Mouse (Mus musculus) right cerebral cortex, postnatal 36 days (tissue): Measurements from ENCODE around the gene Ypel1.

Source experiments
- DNase-seq, 2 experiments: peaks; one replicate each; pipeline ENCODE4 v3.0.0; 2022; ENCODE audit warnings: low spot score in 2 of 2, mixed read lengths in 1 of 2

Gene Ypel1

DNA sequence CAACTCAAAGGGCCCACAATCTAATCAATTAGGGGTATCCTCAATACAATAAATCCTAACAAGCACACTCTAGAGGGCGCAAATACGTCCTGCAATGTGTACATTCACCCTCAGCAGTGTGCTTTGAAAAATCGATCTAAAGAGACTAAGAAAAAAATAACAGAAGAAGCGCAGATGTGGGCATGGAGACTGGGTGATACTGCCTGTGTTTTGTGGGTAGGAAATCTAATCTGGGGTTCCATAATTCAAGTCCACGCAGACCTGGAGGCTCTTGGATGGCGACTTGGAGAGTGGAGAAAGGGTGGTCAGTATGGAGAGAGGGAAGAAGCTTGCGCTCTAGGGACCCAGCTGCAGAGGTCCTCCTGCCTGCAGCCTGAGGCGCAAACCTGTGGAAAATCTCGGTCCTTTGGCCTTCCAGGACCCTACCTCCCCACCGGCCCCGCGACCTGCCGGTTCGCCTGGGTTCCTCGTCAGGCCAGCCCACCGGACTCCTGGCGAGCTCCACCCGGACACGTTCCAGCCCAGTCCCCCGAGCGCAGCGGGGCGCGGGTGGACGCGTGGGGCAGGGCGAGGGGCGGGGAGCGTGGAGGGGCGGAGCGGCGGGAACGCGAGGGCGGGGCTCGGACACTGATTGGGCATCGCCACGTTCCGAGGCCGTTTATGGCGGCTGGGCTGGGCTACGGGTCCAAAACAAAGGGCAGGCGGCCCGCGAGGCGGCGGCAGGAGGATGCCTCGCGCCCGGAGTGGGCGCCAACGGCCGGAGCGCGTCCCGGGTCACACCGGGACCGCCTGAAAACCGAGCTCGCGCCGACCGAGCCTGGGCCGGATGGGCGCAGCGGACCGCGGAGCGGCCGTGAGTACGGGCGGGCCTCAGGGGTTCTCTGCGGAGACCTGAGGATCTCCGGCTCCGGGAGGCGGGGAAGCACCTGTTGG is at the start of gene Ypel1:
TSS of gene Ypel1 (plus strand) at position 186 of the 933 bp plus-strand sequence.
- peak; percentile 84 for DNase-seq

DNA sequence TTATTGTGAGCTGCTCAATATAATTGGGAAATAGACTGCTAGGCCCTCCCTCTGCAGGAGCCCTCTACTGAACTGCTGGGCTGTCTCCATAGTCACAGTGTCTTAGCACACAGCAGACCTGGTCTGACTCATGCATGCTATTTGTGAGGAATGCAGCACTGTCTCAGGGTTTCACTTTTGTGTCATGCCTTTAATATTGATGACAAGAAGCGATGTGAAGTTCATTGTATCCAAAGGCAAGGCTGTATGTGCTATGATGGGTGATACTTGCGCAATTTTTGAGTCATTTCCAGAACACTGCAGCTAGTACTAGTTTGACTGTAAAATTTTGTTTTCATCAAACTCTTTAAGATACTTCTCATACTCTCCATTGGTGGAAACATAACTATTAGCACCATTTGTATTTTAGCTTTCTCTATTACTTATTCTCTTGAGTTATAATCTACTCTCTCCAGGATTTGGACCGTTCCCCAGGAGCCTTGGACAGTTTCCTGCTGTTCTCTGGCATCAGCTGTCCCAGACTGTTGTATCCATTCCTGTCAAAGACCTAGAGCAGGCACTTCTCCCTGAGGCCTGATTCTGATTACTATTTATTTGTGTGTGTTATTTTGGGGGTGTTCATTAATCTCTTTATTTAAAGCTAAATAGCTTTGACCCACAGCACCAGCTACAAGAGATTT is 44.9 kb upstream of the Ypel1 start:
- DNase-seq = no peak

DNA sequence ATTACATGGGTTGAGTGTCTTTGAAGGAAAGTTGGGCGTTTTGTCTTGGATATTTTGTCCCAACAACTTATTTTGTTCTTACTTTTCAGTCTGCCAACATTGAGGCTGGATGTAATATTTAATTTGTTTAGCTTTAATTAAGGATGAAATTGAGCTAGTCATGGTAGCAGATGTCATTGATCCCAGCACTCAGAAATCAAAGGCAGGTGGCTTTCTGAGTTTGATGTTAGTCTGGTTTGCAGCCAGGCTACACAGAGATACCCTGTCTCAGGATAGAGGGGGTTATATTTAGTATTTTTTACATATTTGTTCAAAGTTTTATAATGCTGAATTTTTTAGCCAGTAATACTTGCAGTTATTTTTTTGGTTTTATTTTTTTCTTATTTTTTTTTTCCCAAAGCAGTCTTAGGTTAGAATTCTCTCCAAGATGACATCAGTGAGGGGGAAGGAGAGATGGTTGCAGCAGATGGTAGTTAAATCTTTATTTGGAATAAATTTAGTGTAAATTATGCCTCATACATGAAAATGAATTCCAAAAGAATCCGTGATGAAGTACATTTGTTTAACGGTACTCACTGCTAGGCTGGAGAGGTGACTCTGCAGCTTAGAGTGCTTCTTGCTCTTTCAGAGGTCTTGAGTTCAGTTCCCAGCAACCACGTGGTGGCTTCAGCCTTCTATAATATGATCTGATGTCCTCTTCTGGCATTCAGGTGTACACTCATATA is 39.4 kb upstream of the Ypel1 start:
- no peak for DNase-seq

DNA sequence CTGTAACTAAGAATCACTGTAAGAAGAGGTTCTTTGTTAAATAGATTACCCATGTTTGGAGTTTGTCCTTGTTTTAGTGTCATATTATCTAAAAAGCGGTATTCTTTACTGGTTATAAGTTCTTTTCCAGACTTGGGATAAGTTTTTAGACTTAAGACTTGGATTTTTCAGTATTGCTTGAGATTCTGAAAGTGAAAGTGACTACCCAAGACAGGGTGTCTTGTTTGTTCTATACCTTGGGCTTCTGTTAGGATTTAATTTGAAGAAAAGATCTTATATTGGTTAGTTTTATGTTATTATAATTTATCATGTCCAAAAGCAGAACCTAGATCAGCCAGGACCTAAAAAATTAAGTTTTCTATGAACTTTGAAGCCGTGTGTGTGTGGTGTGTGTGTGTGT is 35.7 kb upstream of the Ypel1 start:
- no peak for DNase-seq

DNA sequence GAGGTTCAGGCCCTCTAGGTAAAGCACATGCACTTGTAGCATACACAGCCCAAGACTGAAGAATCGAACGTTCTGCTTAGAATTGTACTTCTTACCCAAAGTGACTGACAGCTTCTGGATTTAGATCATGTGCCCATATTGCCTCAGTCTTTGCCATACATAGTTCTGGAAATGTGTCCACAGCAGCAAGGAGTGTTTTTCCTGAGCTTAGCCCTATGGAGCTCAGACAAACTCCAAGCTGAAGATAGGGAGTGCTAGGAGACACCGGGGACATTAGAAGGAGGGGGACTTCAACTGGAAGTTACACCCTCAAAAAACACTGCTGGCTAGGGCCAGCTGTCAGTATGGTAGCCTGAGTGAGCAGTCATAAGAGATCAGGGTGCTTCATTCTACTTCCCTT is 28.8 kb upstream of the Ypel1 start:
- no peak for DNase-seq

DNA sequence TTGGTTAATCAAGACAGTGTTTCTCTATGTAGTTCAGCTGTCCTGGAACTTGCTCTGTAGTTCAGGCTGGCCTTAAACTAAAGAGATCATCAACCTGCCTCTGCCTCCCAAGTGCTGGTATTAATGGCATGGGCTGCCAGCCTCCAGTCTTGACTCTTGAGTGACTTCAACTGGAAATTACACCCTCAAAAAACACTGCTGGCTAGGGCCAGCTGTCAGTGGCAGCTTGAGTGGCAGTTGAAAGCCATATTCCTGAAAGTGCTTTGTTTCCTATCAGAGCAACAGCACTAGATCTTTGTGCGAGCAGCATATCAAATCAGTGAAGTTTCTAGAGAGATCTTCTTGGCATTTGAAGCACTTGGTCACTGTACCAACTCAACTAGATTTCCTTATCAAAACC is 28.1 kb upstream of the Ypel1 start:
- DNase-seq = no peak

DNA sequence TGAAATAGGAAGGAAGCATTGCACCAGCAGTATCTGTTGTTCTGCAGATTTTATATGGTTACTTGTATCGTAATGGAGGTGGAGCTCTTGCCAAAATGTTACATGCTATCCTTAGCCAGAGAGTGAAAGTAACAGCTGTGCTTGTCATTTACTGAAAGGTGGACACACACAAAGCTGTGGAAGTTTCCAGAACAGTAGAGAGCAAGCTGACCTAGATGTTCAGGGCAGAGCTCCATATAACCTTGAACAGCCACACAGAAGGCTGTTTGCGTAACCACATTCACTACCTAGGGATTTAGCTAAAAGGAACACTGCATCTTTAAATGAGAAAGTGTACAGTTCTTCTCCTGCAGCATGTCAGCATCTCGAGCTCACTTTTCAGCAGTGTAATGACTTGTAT is 25.2 kb upstream of the Ypel1 start:
- DNase-seq = no peak

DNA sequence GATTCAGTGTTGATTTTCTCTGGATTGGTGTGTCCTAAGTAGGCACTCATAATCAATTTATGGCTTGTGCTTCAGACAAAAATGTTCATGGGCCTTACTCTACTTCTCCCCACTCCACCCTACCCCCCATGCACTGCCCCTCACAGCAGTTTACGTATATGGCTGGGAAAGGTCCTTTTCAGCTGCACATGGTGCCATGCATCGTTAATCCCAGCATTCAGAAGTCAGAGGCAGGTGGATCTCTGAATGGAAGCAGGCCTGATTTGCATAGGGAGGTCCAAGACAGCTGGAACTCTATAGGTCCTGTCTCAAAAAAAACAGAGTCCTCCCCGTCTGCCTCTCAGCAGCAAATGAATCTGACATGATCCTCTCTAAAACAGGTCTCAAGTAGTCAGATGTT is 24.2 kb upstream of the Ypel1 start:
- DNase-seq = no peak

DNA sequence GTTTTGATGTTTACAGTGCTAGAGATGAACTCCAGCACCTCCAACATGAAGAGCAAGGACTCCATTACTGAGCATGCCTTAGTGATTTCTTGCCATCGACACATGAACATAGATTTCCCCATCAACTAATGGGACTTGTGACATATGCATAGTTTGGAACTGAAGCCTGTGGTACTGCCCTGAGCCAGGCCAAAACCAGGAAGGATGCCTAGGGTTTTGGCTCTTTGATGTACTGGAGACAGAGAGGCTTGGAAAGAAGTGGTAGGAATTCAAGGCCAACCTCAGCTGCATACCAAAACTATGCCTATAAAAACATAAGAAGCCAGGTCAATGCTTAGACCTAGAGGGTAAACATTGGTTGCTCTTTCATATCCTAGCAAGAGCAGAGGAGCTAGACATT is 19.6 kb upstream of the Ypel1 start:
- no peak for DNase-seq

DNA sequence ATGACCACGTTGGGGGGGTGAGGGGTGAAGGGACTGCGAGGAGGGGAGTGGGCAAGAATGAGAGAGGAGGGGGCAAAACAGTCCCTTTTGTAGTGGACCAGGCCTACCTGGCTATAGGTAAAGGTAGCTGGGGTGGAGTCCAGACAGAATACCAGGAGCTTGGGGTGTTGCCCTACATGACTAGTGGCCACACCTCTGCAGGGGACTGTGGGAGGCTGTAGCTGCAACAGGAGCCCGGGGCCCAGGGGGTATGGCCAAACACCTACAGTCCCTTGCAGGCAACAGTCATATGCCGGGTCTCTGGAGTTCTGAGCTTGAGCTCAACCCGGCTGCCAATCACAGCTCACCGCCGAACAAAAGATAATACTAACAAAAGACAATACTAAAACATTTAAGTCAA is 17.4 kb upstream of the Ypel1 start:
- no peak for DNase-seq

DNA sequence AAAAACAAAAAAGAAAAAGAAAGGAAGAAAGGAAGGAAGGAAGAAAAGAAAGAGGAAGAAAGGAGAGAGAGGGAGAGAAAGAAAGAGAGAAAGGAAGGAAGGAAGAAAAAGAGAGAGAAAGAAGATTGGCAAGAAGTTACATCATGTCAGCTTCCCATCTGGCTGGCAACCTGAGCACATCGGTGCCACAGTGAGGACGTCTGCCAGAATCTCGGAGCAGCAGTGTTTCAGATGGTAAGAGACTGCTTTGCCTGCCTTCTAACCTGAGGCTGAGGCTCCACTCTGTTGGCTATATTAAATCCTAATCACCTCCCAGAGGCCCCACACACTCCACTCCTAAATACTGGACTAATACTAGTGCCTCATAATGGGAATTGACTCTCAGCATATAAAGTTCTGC is 15.6 kb upstream of the Ypel1 start:
- DNase-seq = no peak

DNA sequence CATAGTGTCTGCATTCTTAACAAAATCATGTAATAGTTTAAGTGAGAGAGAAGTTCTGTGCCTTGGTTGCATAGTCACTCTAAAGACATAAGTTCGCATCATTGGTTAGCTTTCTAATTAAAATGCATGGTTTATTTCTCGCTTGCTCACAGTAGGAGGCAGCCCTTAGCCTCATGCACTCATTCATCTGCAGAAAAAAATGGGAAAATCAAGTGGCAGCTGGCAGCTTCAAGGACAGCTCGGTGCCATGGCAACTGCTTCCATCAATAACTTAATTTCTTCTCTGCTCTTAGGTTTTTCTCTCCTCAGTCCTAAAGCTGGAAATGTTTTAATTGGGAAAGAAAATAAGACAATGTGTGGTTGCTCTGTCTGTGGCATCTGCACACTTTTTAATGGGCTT is 13.9 kb upstream of the Ypel1 start:
- peak; percentile 55 to 69 for DNase-seq

DNA sequence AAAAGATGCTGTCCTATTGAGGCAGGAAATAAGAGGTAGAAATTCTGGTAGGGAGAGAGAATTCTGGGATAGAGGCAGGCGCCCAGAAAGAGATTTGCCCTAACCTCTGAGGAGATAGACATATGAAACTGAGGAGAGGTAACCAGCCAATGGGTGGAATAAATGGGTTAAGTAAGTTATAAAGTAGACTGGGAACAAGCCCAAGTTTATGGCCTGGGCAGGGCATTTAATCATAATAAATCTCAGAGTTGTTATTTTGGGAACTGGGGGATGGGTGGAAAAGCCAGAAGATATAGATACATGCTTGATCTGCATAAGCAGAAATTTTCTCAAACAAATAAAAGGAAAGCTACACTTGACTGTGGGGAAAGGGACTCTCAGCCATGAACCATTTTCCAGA is 7.2 kb upstream of the Ypel1 start:
- DNase-seq = no peak

DNA sequence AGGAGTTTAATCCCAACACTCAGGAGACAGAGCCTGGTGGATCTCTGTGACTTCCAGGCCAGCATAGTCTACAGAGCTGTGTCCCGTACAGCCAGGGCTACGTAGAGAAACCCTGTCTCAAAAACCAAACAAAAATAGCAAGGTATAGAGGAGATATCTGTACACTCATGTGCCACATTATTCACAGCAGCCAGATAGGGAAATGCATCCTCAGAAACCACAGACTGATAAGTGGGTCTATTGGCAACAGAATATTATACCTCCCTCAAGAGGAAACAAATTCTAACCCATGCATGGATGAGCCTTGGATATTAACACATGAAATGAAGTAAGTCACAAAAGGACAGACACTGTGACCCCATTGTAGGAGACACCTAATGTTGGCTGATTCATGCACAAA is 1.9 kb upstream of the Ypel1 start:
- no peak for DNase-seq

DNA sequence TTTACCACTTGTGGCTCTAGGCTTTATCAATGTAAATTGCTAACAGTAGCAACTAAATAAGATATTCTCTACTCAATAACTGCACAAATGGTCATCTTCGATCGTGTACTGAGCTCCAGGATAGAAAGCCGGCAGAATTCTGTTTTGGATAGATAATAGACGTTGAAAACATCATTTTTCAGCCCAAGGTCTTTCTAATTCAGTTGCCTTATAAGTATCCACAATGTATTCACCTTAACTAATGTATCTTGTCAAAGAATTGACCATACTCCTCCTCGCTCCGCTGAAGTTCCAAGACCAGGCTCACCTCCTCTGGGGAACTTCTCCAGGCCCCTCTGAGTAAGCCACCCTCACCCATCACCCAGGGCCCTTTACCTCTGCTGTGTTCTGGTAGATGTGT is 1.2 kb downstream of the Ypel1 start:
- no peak for DNase-seq

DNA sequence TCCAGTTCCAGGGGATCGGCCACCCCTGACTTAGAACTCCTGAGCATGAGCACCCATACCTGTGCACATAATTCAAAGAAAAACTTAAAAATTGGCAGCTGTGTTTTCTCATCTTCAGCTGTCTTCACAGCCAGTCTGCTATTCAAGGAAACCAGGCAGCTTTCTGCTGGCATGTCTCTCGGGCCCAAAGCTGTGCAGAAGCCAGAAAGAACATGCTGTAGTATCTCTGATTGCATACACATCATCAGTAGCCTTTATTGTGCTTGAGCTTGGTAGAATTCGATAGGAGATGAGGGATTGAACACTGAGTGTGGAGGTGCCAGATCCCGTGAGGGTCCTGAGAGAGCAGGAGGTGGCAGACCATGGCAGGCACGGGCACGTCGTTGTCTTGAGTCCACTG is 3.5 kb downstream of the Ypel1 start:
- DNase-seq = no peak

DNA sequence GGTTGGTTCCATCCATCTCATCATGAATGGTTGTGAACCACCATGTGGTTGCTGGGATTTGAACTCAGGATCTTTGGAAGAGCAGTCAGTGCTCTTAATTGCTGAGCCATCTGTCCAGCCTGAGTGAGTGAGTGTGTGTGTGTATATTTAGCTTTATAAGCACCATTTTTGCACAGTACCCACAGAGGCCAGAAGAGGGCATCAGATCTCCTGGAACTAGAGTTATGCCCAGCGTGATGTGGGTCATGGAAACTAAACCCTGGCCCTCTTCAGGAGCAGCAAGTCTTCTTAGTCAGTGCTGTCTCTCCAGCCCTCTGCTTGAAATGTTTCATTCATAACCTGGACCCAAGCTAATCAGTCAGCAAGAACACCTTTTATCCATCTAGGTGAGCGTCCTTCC is 6.8 kb downstream of the Ypel1 start:
- no peak for DNase-seq

DNA sequence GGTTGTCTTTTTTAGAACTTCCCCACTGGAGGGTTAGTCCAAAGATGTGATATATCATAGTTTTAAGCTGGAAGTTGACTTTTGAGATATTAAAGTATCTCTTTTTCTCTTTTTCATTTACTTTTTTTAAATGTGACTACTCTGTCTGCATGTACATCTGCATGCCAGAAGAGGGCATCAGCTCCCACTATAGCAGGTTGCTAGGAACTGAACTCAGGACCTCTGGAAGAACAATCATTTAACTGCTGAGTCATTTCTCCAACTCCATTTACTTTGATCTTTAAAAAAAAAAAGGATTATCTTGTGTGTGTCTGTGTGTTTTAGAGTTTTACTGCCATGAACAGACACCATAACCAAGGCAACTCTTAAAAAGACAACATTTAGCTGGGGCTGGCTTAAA is 7.4 kb downstream of the Ypel1 start:
- DNase-seq = no peak

DNA sequence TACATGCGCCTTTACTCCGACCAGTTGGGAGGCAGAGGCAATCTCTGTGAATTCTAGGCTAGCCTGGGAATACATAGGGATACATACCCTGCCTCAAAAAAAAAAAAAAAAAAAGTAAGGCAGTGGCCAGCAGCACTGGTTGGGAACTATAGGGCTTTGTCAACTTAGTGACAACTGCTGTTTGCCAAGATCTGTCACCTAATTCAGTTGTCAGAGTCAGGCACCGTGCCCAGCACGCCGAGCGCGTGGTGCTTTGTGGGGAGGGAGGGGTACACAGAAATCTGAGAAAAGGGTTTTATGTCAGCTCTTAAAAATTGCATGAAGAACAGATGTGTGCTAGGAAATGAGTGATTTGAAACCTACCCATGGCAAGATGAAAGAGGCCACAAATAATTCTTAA is 8.6 kb downstream of the Ypel1 start:
- DNase-seq = no peak

DNA sequence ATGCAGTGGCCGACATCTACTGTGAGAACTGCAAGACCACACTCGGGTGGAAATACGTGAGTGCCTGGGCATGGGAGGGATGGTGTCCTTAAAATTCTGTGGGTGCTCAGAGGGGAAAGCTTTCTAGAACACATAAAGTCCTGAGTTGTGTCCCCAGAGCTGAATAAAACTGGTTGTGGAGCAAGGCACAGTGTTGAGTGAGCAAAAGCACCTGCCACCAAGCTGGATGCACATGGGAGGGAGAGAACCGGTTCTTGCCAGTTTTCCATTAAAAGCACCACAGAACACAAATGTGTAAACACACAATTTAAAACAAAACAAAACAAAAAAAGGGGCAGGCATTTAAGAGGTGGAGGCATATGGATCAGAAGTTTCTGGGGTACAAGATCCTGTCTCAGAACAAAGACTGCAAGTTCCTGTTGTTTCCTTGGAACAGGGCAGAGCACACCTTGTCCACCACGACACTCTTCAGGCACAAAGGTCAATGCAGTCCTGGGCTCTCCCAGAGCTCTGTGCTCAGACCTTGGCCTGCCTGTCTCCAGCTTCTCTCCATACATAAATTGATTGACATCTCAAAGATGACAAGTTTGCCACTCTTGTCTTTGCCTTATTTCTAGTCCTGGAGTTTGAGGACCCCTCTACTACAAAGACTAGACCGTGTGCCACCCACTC is 12.8 kb downstream of the Ypel1 start:
- no peak for DNase-seq

DNA sequence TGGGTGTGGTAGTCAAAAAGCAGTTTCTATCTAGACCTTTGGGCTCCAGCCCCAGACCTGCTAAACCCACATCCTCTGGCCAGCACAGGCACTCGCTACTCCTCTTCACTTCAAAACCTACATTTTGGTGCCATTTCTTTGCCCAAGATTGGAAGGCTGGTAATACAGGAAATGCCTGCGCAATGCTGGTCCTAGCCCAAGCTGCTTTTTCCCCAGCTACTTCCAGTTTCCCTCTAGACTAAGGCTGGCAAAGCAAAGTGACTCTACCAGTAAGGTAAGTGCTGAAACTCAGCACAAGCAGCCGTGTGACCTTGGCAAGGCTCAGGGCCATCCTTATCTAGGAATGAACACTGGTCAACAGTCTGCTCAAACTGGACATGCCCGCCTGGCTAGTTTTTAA is 16.1 kb downstream of the Ypel1 start:
- DNase-seq = no peak

DNA sequence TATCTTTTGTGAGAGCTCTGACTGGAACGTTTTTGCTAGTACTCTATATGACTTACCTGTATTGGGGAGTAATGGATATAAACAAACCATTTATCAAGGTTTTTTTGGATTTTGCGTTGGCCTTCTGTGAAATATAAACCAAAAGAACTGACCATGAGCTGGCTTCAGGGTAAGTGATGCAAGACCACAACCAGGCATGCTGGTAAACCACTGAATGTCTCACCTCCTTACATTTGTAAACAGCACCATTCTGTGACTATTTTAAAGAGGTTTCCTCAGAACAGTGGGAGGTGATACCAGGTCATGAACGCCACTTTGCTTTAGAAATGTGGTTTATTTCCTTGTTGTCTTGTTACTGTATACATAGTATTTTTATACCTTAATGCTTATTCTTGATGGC is 16.7 kb downstream of the Ypel1 start:
- no peak for DNase-seq
